Mouse (Mus musculus) midbrain, postnatal 0 days (tissue): ENCODE results near the gene Pex7. TPM values are rescaled to one million over a fixed set of nuclear protein-coding genes. Genes with fewer than 3 reads are reported as not detected.

Experiments
- ATAC-seq: fragments of 200-750 bp; cut with Nextera tagmentation; 2 replicates; pipeline ENCODE4 v1.8.0; 2017; ENCODE audit warnings: moderate number of reproducible peaks, mild to moderate bottlenecking, moderate TSS enrichment, moderate library complexity; ENCODE audit not compliant: low FRiP score
- DNase-seq: peaks from one replicate; pipeline ENCODE4 v3.0.0-alpha.2; 2015; ENCODE audit warnings: low spot score
- H3K27ac ChIP-seq: fragments of 300-500 bp; sonication (generic); 2 replicates; pipeline ENCODE4 v1.5.1; 2014; ENCODE audit warnings: low read depth, mild to moderate bottlenecking, low read length, mixed read lengths
- H3K27me3 ChIP-seq: fragments of 300-500 bp; sonication (generic); 2 replicates; pipeline ENCODE4 v1.6.1; 2014; ENCODE audit warnings: low read length, control low read depth, mixed read lengths; ENCODE audit not compliant: insufficient read depth
- H3K36me3 ChIP-seq: fragments of 300-500 bp; sonication (generic); 2 replicates; pipeline ENCODE4 v1.6.1; 2014; ENCODE audit warnings: low read length, control low read depth, mixed read lengths; ENCODE audit not compliant: insufficient read depth
- H3K4me1 ChIP-seq: fragments of 300-500 bp; sonication (generic); 2 replicates; pipeline ENCODE4 v1.6.1; 2014; ENCODE audit warnings: mild to moderate bottlenecking, control low read depth, antibody characterized with exemption, low read length, mixed read lengths; ENCODE audit not compliant: insufficient read depth
- H3K4me2 ChIP-seq: fragments of 300-500 bp; sonication (generic); 2 replicates; pipeline ENCODE4 v1.6.1; 2014; ENCODE audit warnings: low read depth, mild to moderate bottlenecking, low read length, mixed read lengths; ENCODE audit not compliant: poor library complexity, severe bottlenecking
- H3K4me3 ChIP-seq: fragments of 300-500 bp; sonication (generic); 2 replicates; pipeline ENCODE4 v1.5.1; 2014; ENCODE audit warnings: low read depth, mild to moderate bottlenecking, low read length, moderate library complexity
- H3K9ac ChIP-seq: fragments of 300-500 bp; sonication (generic); replicated peaks from 2 replicates; pipeline ENCODE4 v1.6.1; 2014; ENCODE audit warnings: mild to moderate bottlenecking, low read length, moderate library complexity, mixed read lengths; ENCODE audit not compliant: poor library complexity, severe bottlenecking
- H3K9me3 ChIP-seq: fragments of 300-500 bp; sonication (generic); 2 replicates; pipeline ENCODE4 v1.6.1; 2016; ENCODE audit warnings: low read length, control low read depth
- CTCF ChIP-seq: IDR thresholded peaks from 2 replicates; pipeline ENCODE4 v1.5.1; 2016; ENCODE audit warnings: antibody characterized with exemption, mild to moderate bottlenecking
- WGBS: fragments of 180-500 bp; shearing (Covaris S2); extraction: QIAGEN DNeasy Blood & Tissue Kit; methylation state at CpG from one replicate; pipeline ENCODE4 v1.1.7; 2014; 5-methylcytosine and 5-hydroxymethylcytosine counted together
- polyA plus RNA-seq: library from polyadenylated mRNA; unstranded; fragments of >200 nt; fragmentation: Nextera tagmentation; extraction: Ambion mirVana; gene quantifications from 2 replicates; pipeline ENCODE4 v1.2.1, GENCODE M21; 2015
- total RNA-seq: library from RNA; depleted of rRNA; stranded (reverse); fragments of >200 nt; gene quantifications from 2 replicates; pipeline ENCODE4 v1.2.3, GENCODE M21; 2014

The Pex7 gene
- total and polyA plus RNA-seq, 2 experiments from 2014 or later = 21.6 to 39.5 TPM

GRCm38 (mm10) chr10:19834222-19834621, 73.3 kb downstream of the Pex7 start:
- Histone ChIP-seq H3K36me3 (no peaks in the 10 kb centered on the region), H3K9ac (no peak overlapping the region), H3K27ac (no peak overlapping the region), H3K9me3 (no peaks in the 10 kb centered on the region), H3K4me2 (no peak overlapping the region), H3K4me3 (no peak overlapping the region), H3K4me1 (no peaks in the 10 kb centered on the region), H3K27me3 (no peaks in the 10 kb centered on the region)
- no peak for DNase-seq
- no peak for ATAC-seq
- TF ChIP-seq CTCF = no peak
- WGBS = 96% methylated on average over 6 of the region's 6 CpGs

GRCm38 (mm10) chr10:19831072-19831849, 76.2 kb downstream of the Pex7 start:
- Histone ChIP-seq H3K4me1 (no peaks in the 10 kb centered on the region), H3K9me3 (no peaks in the 10 kb centered on the region), H3K4me2 (no peak overlapping the region), H3K27me3 (no peaks in the 10 kb centered on the region), H3K4me3 (no peak overlapping the region), H3K36me3 (no peaks in the 10 kb centered on the region), H3K27ac (no peak overlapping the region), H3K9ac (no peak overlapping the region)
- DNase-seq (no peak), ATAC-seq (no peak)
- 82% methylated on average over 5 of the region's 5 CpGs for WGBS
- no peak for TF ChIP-seq CTCF

DNA sequence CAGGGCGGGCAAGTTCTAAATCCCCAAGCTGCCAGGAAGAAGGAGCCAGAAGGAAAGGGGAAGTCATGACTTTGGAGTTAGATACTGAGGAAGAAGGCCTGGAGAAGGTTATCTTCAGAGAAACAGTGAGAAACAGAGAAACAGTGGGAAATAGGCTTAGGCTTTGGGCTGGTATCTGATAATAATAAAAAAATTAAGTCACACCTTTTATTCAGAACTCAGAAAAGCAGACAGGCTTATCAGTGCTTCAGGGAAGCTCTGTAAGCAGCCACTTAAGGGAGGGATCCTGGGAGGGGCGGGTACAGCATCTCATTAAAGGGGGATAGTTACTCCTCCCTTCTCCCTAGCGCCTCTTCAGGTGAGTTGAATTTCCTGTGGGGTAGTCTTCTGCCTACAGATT, 86.5 kb downstream of the Pex7 start:
- Histone ChIP-seq H3K4me3 (no peak overlapping the region), H3K27me3 (no peaks in the 10 kb centered on the region), H3K4me1 (no peaks in the 10 kb centered on the region), H3K27ac (no peak overlapping the region), H3K9ac (no peak overlapping the region), H3K9me3 (no peaks in the 10 kb centered on the region), H3K4me2 (no peak overlapping the region), H3K36me3 (no peaks in the 10 kb centered on the region)
- DNase-seq = no peak
- no peak for TF ChIP-seq CTCF
- 60% methylated on average over 3 of the region's 3 CpGs for WGBS
- no peak for ATAC-seq

DNA sequence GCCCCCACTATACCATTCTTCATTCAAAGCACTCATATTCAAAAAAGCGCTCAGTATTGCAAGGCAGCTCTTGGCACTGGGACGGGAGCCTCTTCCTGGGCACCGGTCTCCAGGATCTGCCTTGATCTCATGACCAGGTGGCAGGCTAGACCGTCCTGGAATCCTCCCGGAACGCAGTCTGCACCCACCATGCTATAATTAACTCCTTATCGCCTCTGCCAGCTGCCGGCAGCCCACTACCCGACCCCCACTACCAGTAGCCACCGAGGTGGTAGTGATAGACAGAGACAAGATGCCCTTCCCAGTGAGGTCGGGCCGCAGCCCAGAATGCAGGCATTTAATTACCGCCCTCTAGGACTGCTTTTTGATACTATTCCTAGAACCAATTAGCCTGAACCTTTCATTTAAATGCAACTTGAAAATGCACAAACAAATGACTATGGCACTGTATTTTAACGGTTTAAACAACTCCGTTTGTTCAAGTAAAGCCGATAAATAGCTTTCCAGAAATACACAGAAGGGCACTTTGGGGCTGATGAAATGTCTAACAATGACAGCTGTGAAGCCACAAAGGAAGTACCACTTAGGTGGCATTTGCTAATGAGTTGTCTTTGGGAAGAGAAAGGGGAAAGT, 88.7 kb downstream of the Pex7 start:
- no peaks in the 10 kb centered on the region for H3K36me3 ChIP-seq
- TF ChIP-seq CTCF = no peak
- H3K27ac ChIP-seq = no peak overlapping the region
- ATAC-seq = no peak
- H3K4me1 ChIP-seq = no peaks in the 10 kb centered on the region
- H3K9ac ChIP-seq = no peak overlapping the region
- no peak overlapping the region for H3K4me3 ChIP-seq
- no peak for DNase-seq
- H3K4me2 ChIP-seq = no peak overlapping the region
- WGBS = 65% methylated on average over 16 of the region's 16 CpGs
- H3K9me3 ChIP-seq = no peaks in the 10 kb centered on the region
- H3K27me3 ChIP-seq = no peaks in the 10 kb centered on the region

DNA sequence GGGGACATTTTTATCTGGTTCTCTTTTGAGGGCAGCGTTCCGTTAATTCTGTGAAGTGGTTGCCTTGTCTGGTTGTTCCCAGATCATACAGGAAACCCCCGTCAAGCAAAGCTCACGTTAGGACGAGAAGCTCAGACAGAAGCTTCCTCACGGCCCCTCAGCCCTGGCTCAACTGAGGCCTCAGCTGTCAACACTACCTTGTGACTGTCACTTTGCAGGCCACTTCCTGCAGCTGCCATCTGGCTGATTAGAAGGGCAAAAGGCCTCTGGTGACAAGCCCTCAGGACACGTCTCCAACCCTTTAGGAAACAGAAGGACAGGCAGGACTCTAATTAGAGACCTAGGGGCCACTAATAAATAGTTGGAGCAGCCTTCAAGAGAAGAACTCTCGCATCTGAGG, 92.1 kb downstream of the Pex7 start:
- no peak overlapping the region for H3K9ac ChIP-seq
- TF ChIP-seq CTCF = no peak
- ATAC-seq (no peak), DNase-seq (peak; percentile 35)
- 63% methylated on average over 8 of the region's 8 CpGs for WGBS
- no peak overlapping the region for H3K4me3 ChIP-seq
- no peaks in the 10 kb centered on the region for H3K4me1 ChIP-seq
- no peak overlapping the region for H3K4me2 ChIP-seq
- H3K9me3 ChIP-seq = no peaks in the 10 kb centered on the region
- no peaks in the 10 kb centered on the region for H3K27me3 ChIP-seq
- no peaks in the 10 kb centered on the region for H3K36me3 ChIP-seq
- no peak overlapping the region for H3K27ac ChIP-seq

GRCm38 (mm10) chr10:19811436-19812172, 95.9 kb downstream of the Pex7 start:
- WGBS = 51% methylated on average over 9 of the region's 9 CpGs
- Histone ChIP-seq H3K27ac (no peak overlapping the region), H3K4me1 (no peaks in the 10 kb centered on the region), H3K4me2 (no peak overlapping the region), H3K36me3 (no peaks in the 10 kb centered on the region), H3K4me3 (no peak overlapping the region), H3K27me3 (no peaks in the 10 kb centered on the region), H3K9ac (no peak overlapping the region), H3K9me3 (no peaks in the 10 kb centered on the region)
- ATAC-seq (no peak), DNase-seq (peak; percentile 62)
- peak; percentile 63 for TF ChIP-seq CTCF
